Mouse (Mus musculus): ENCODE measurements around the gene Cebpe. TPM values are rescaled to one million over a fixed set of nuclear protein-coding genes. Genes with fewer than 3 reads are reported as not detected.

Cebpe gene
- polyA plus RNA-seq (2015; fragmentation: Nextera tagmentation; extraction: Ambion mirVana): not detected in 2 replicates

GRCm38 (mm10) chr14:54712074-54712473, at the start of gene Cebpe:
Gene Cebpe (minus strand): TSS chr14:54712174.
- ATAC-seq (ENCODE audit: insufficient number of reproducible peaks, insufficient read depth, low FRiP score, low TSS enrichment, low read depth): no peak
- no peak within 1 kb of the TSS for H3K4me2 ChIP-seq
- peaks cover 10% of the 10 kb centered on the region for H3K4me1 ChIP-seq
- WGBS: 87% methylated on average over 7 of the region's 7 CpGs
- H3K9me3 ChIP-seq: no peaks in the 10 kb centered on the region
- no peaks in the 10 kb centered on the region for H3K36me3 ChIP-seq
- peaks cover 6% of the 10 kb centered on the region; the same call in 1 of the 2 replicates for H3K27me3 ChIP-seq
- H3K9ac ChIP-seq: no peak within 1 kb of the TSS
- no peak within 1 kb of the TSS for H3K4me3 ChIP-seq
- H3K27ac ChIP-seq: no peak within 1 kb of the TSS

- Histone ChIP-seq H3K4me2 (no peak overlapping the region), H3K4me1 (0 out of 2 replicates have a peak, but pooled peaks cover 7% of the 10 kb centered on the region), H3K9ac (no peak overlapping the region; the same call in 1 of the 2 replicates), H3K9me3 (no peaks in the 10 kb centered on the region), H3K27ac (0 out of 2 replicates have a peak overlapping the region, but pooled peaks have one; percentile 7), H3K27me3 (no peaks in the 10 kb centered on the region), H3K36me3 (no peaks in the 10 kb centered on the region), H3K4me3 (no peak overlapping the region)
- WGBS: 67% methylated on average over 6 of the region's 6 CpGs
- no peak for ATAC-seq (ENCODE audit: insufficient number of reproducible peaks, insufficient read depth, low FRiP score, low TSS enrichment, low read depth)
Measured at GRCm38 (mm10) chr14:54756382-54756781, 44.4 kb upstream of the Cebpe start.

DNA sequence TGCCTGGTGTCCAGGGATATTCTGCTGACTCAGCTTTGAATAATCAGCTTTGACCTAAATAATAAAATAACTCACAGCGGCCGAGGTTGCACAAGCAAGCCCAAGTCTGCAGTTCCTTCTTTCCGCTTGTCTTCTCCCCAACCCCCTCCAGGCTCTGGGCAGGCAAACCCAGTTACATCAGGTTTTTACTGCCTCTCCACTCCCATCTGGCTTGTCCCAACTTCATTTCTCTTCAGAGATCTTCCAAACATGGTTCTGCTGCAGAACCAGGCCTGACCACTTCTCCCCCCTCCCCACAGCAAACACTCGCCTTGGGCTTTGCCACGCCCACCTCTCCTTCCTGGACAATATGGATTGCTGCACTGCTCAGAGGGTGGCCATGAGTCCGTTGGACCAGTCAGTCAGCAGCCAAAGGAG, 42.6 kb upstream of the Cebpe start:
- no peak for ATAC-seq (ENCODE audit: insufficient number of reproducible peaks, insufficient read depth, low FRiP score, low TSS enrichment, low read depth)
- H3K27me3 ChIP-seq: no peaks in the 10 kb centered on the region
- H3K4me1 ChIP-seq: 0 out of 2 replicates have a peak, but pooled peaks cover 7% of the 10 kb centered on the region
- no peaks in the 10 kb centered on the region for H3K36me3 ChIP-seq
- no peak overlapping the region for H3K4me2 ChIP-seq
- H3K27ac ChIP-seq: no peak overlapping the region; the same call in 1 of the 2 replicates
- 40% methylated on average over 6 of the region's 6 CpGs for WGBS
- H3K9me3 ChIP-seq: no peaks in the 10 kb centered on the region
- 0 out of 2 replicates have a peak overlapping the region, but pooled peaks have one; percentile 6 for H3K9ac ChIP-seq
- H3K4me3 ChIP-seq: no peak overlapping the region

DNA sequence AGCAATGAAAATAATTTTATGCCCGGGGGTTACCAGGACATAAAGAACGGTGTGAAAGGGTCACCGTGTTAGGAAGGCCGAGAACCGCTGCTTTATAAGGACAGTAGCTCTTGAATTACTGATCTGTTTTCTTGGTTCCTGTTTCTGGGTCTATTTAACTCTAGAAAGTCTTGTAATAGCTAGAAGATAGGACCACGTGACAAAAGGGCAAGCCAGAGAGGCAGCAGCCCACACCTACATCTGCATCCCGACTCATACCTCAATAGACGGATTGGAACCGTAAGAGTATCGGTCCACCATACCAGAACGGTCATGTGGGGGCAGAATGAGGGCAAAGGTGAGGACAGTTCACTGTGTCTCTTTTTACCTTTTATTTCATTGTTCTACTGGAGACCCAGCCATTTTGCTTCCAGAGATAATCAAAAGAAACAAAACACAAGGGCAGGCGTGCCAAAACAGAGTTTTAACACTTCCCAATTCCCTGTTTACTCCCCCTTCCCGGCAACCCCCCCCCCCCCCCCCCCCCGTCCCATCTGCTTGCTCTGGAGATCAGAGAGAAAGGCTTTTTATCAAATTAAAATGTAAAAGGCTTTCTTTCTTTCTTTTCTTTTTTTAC, 42.1 kb upstream of the Cebpe start:
- Histone ChIP-seq H3K9ac (no peak overlapping the region), H3K4me1 (0 out of 2 replicates have a peak, but pooled peaks cover 7% of the 10 kb centered on the region), H3K36me3 (no peaks in the 10 kb centered on the region), H3K27ac (no peak overlapping the region), H3K4me3 (no peak overlapping the region), H3K9me3 (no peaks in the 10 kb centered on the region), H3K27me3 (no peaks in the 10 kb centered on the region), H3K4me2 (no peak overlapping the region)
- 75% methylated on average over 14 of the region's 14 CpGs for whole genome bisulfite sequencing
- ATAC-seq (ENCODE audit: insufficient number of reproducible peaks, insufficient read depth, low FRiP score, low TSS enrichment, low read depth): no peak

DNA sequence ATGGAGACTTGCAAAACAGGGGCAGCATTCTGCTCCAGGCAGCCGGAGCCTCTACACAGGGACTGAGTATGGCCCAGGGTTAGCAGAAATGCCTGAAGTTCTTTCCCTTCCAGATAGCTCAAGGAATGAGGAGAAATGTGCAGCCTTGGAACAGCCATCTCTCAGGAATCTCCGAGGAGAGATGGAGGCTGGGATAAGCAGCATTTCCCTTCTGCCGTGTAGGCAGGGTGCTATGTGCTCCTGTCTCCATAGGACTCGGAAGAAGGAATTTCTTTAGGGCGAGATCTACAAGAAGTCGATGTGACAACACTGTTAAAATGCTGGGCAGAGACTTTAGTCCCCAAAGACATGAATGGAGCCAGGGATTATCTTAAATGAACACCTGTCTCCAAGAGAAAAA, 41.0 kb upstream of the Cebpe start:
- no peaks in the 10 kb centered on the region for H3K9me3 ChIP-seq
- no peaks in the 10 kb centered on the region for H3K27me3 ChIP-seq
- no peaks in the 10 kb centered on the region for H3K36me3 ChIP-seq
- no peak overlapping the region for H3K4me3 ChIP-seq
- no peak overlapping the region for H3K27ac ChIP-seq
- no peak overlapping the region for H3K9ac ChIP-seq
- H3K4me2 ChIP-seq: no peak overlapping the region
- no peak for ATAC-seq (ENCODE audit: insufficient number of reproducible peaks, insufficient read depth, low FRiP score, low TSS enrichment, low read depth)
- H3K4me1 ChIP-seq: 0 out of 2 replicates have a peak, but pooled peaks cover 7% of the 10 kb centered on the region
- 67% methylated on average over 6 of the region's 6 CpGs for WGBS

GRCm38 (mm10) chr14:54751768-54752167, 39.8 kb upstream of the Cebpe start:
- Histone ChIP-seq H3K4me3 (no peak overlapping the region), H3K4me1 (0 out of 2 replicates have a peak, but pooled peaks cover 7% of the 10 kb centered on the region), H3K27ac (no peak overlapping the region), H3K9ac (no peak overlapping the region), H3K36me3 (no peaks in the 10 kb centered on the region), H3K27me3 (no peaks in the 10 kb centered on the region), H3K9me3 (no peaks in the 10 kb centered on the region), H3K4me2 (no peak overlapping the region)
- 89% methylated on average over 1 of the region's 1 CpGs for WGBS
- ATAC-seq (ENCODE audit: insufficient number of reproducible peaks, insufficient read depth, low FRiP score, low TSS enrichment, low read depth): no peak

- Histone ChIP-seq H3K36me3 (no peaks in the 10 kb centered on the region), H3K4me2 (no peak overlapping the region), H3K27me3 (no peaks in the 10 kb centered on the region), H3K4me1 (0 out of 2 replicates have a peak, but pooled peaks cover 3% of the 10 kb centered on the region), H3K9me3 (no peaks in the 10 kb centered on the region), H3K4me3 (no peak overlapping the region), H3K27ac (no peak overlapping the region), H3K9ac (no peak overlapping the region)
- 67% methylated on average over 4 of the region's 4 CpGs for WGBS
- ATAC-seq (ENCODE audit: insufficient number of reproducible peaks, insufficient read depth, low FRiP score, low TSS enrichment, low read depth): no peak
Measured at GRCm38 (mm10) chr14:54749238-54749637, 37.3 kb upstream of the Cebpe start.

GRCm38 (mm10) chr14:54747942-54748917, 36.3 kb upstream of the Cebpe start:
- Histone ChIP-seq H3K9me3 (no peaks in the 10 kb centered on the region), H3K4me2 (no peak overlapping the region), H3K27ac (no peak overlapping the region), H3K27me3 (no peaks in the 10 kb centered on the region; the same call in 1 of the 2 replicates), H3K36me3 (no peaks in the 10 kb centered on the region), H3K9ac (no peak overlapping the region), H3K4me3 (no peak overlapping the region), H3K4me1 (no peaks in the 10 kb centered on the region)
- WGBS: 81% methylated on average over 16 of the region's 16 CpGs
- no peak for ATAC-seq (ENCODE audit: insufficient number of reproducible peaks, insufficient read depth, low FRiP score, low TSS enrichment, low read depth)

GRCm38 (mm10) chr14:54746038-54746437, 34.1 kb upstream of the Cebpe start:
- 93% methylated on average over 9 of the region's 9 CpGs for WGBS
- Histone ChIP-seq H3K27me3 (no peaks in the 10 kb centered on the region; the same call in 1 of the 2 replicates), H3K4me3 (no peak overlapping the region), H3K4me2 (no peak overlapping the region), H3K36me3 (no peaks in the 10 kb centered on the region), H3K4me1 (peaks cover 12% of the 10 kb centered on the region), H3K9ac (no peak overlapping the region), H3K9me3 (no peaks in the 10 kb centered on the region), H3K27ac (no peak overlapping the region)
- no peak for ATAC-seq (ENCODE audit: insufficient number of reproducible peaks, insufficient read depth, low FRiP score, low TSS enrichment, low read depth)

GRCm38 (mm10) chr14:54744473-54744872, 32.5 kb upstream of the Cebpe start:
- Histone ChIP-seq H3K9me3 (no peaks in the 10 kb centered on the region), H3K4me2 (no peak overlapping the region), H3K9ac (no peak overlapping the region), H3K27me3 (no peaks in the 10 kb centered on the region; the same call in 1 of the 2 replicates), H3K27ac (no peak overlapping the region), H3K36me3 (no peaks in the 10 kb centered on the region), H3K4me1 (peaks cover 12% of the 10 kb centered on the region), H3K4me3 (no peak overlapping the region)
- 52% methylated on average over 8 of the region's 8 CpGs for WGBS
- ATAC-seq (ENCODE audit: insufficient number of reproducible peaks, insufficient read depth, low FRiP score, low TSS enrichment, low read depth): no peak

DNA sequence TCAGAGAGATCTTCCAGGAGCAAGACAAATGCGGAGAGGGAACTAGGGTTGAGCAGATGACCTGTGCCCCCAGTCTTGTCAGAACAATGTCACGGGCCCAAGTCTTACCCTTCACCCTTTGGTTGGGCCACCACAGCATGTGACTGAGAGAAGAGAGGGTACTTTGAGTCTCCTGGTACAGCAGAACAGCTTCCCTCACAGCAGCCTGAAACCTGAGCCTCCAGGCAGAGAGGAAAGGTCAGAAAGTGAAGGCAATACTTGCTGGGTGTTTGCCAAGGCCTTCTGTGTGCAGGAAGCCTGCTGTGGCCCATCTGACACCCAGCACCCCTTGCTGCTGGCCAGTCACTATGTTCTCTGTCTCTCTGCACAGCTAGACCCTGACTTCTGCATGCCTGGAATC, 30.4 kb upstream of the Cebpe start:
- Histone ChIP-seq H3K4me3 (no peak overlapping the region), H3K4me1 (peaks cover 19% of the 10 kb centered on the region), H3K9me3 (no peaks in the 10 kb centered on the region), H3K27ac (no peak overlapping the region), H3K27me3 (no peaks in the 10 kb centered on the region; the same call in 1 of the 2 replicates), H3K4me2 (no peak overlapping the region), H3K36me3 (no peaks in the 10 kb centered on the region), H3K9ac (no peak overlapping the region)
- peak; percentile 52; the same call in 1 of the 2 replicates for ATAC-seq (ENCODE audit: insufficient number of reproducible peaks, insufficient read depth, low FRiP score, low TSS enrichment, low read depth)
- 59% methylated on average over 2 of the region's 2 CpGs for WGBS

Measured in embryonic facial prominence, embryonic 13.5 days (tissue).